Mouse (Mus musculus) ES-E14 (cell line): Measurements from ENCODE around the gene Scarb1. TPM values are rescaled to one million over a fixed set of nuclear protein-coding genes. Genes with fewer than 3 reads are reported as not detected.
A peak's percentile ranks its signal among the peaks of the same experiment; 100 is the strongest.

Experiments
- DNase-seq: peaks from one replicate; pipeline ENCODE4 v3.0.0-alpha.2; 2013; ENCODE audit warnings: low read depth, low spot score
- H3K27ac ChIP-seq: 2 replicates; pipeline ENCODE4 v1.5.1; 2012; ENCODE audit warnings: low read depth, mild to moderate bottlenecking, low read length, moderate library complexity, mixed read lengths; ENCODE audit not compliant: poor library complexity, insufficient read depth, severe bottlenecking
- H3K36me3 ChIP-seq: 2 replicates; pipeline ENCODE4 v1.6.1; 2012; ENCODE audit warnings: mild to moderate bottlenecking, low read length, moderate library complexity, mixed read lengths; ENCODE audit not compliant: control insufficient read depth, poor library complexity, insufficient read depth, severe bottlenecking
- H3K4me1 ChIP-seq, 2 experiments: fragments of 150-350 bp in 1 of 2; sonication (generic) in 1 of 2; 2 replicates each; pipeline ENCODE4 v1.6.1; 2012; ENCODE audit warnings: low read length in 2 of 2, mild to moderate bottlenecking in 1 of 2, mixed read lengths in 1 of 2; ENCODE audit not compliant: control insufficient read depth in 2 of 2, insufficient read depth in 2 of 2, poor library complexity in 1 of 2
- H3K4me3 ChIP-seq, 2 experiments: fragments of 150-350 bp in 1 of 2; sonication (generic) in 1 of 2; 2 replicates each; pipeline ENCODE4 v1.5.1; 2012; ENCODE audit warnings: low read length in 2 of 2, low read depth in 1 of 2, mild to moderate bottlenecking in 1 of 2, mixed read lengths in 1 of 2; ENCODE audit not compliant: insufficient read depth in 1 of 2, poor library complexity in 1 of 2, severe bottlenecking in 1 of 2
- H3K9ac ChIP-seq: 2 replicates; pipeline ENCODE4 v1.6.1; 2012; ENCODE audit warnings: low read depth, mild to moderate bottlenecking, low read length, mixed read lengths; ENCODE audit not compliant: poor library complexity, insufficient read depth, severe bottlenecking
- H3K9me3 ChIP-seq: fragments of 150-350 bp; sonication (generic); 2 replicates; pipeline ENCODE4 v1.6.1; 2012; ENCODE audit warnings: low read depth, mild to moderate bottlenecking, low read length; ENCODE audit not compliant: control insufficient read depth, insufficient read depth
- CHD2 ChIP-seq: IDR thresholded peaks from 2 replicates; pipeline ENCODE4 v1.6.1; 2014; ENCODE audit warnings: mild to moderate bottlenecking, low read depth, low read length, inconsistent platforms
- HCFC1 ChIP-seq: IDR thresholded peaks from 2 replicates; pipeline ENCODE4 v1.6.1; 2012; ENCODE audit warnings: low read length, inconsistent platforms, borderline replicate concordance; ENCODE audit not compliant: insufficient read depth
- MAFK ChIP-seq: IDR thresholded peaks from 2 replicates; pipeline ENCODE4 v1.6.1; 2014; ENCODE audit warnings: mild to moderate bottlenecking, low read depth, low read length, inconsistent platforms; ENCODE audit not compliant: insufficient read depth
- ZC3H11A ChIP-seq: IDR thresholded peaks from 2 replicates; pipeline ENCODE4 v1.6.1; 2012; ENCODE audit warnings: low read depth, mild to moderate bottlenecking, inconsistent platforms, low read length, borderline replicate concordance
- ZNF384 ChIP-seq: IDR thresholded peaks from 2 replicates; pipeline ENCODE4 v1.6.1; 2012; ENCODE audit warnings: low read depth, low read length, inconsistent platforms
- in situ Hi-C, 2 experiments: fragments of 600-800 bp; cut with MboI; formaldehyde crosslinking; loops; one replicate each; pipeline ENCODE4 v1.15.1; 2025; ENCODE audit warnings: low sequenced_read_pairs in 2 of 2, inconsistent platforms in 1 of 2; ENCODE audit not compliant: unreplicated experiment in 2 of 2
- total RNA-seq: library from RNA; depleted of rRNA; stranded (reverse); fragments of 300-350 nt; gene quantifications from 2 replicates; pipeline ENCODE4 v1.2.3, GENCODE M21; 2012

The Scarb1 gene
- total RNA-seq, 1 experiment = 28.8 TPM

DNA sequence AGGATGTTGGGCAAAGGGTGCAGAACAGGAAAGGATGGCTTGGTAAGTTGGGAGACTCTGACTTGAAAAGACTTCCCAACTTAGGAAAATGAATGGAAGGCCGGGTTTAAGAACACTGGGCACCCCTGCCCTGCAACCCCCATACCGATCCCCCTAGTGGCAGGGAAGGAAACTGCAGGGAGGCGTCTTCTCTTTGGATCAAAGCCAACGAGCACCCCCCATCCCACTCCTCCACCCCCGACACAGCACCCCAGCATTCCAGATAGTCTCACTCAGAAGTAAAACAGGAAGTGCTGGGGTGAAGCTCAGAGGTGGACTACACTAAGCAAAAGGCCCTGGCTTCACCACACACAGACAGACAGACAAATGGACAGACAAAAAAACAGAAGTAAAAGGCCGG is 62.6 kb downstream of the Scarb1 start:
- Histone ChIP-seq H3K4me1 (peaks cover 0 to 11% of the 10 kb centered on the region in 2 experiments; a peak in 2 of 4 replicates), H3K27ac (no peak overlapping the region), H3K4me3 (no peak overlapping the region), H3K9me3 (no peaks in the 10 kb centered on the region), H3K9ac (no peak overlapping the region), H3K36me3 (peaks cover 5% of the 10 kb centered on the region; the same call in 1 of the 2 replicates)
- DNase-seq = no peak
- TF ChIP-seq MAFK (no peak), HCFC1 (no peak), CHD2 (no peak), ZC3H11A (no peak), ZNF384 (no peak)
- in situ Hi-C loops = no loop called here

DNA sequence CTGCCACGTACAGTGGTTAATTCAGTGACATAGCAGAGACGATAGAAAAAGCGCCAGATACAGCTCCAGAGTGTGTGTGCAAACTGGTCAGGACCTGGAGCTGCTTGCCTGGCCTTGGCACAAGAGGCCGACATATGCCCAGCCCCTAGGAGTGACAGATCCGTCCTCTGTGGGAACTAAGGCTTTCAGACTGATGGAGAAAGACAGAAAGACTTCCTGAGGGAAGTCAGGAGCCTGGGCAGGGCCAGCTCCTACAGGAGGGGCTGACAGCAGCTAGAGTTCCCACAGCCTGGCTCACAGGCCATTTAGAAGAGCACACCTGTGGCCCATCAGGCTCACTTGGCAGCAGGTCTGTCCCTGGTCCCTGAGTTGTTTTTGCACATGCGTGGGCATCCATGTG is 63.6 kb downstream of the Scarb1 start:
- in situ Hi-C loops = no loop called here

DNA sequence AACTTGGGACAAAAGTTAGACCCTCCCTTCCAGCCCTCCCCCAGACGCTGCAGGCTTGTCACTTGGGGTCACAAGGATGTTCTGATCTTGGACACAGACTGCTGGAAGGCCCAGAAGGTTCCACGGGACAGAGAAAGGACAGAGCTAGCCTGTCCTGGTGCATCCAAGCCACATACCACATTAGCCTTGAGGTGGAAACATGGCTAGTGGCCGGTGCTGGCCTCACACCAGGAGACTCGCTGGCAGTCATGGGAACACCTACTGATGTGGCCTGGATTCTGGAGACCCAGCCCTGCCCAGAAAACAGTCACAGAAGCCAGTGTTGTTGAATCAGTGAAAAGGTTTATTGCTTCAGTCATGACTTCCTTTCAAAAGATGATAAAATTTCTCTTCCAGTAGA is 64.1 kb downstream of the Scarb1 start:
- peaks cover 0 to 11% of the 10 kb centered on the region in 2 experiments; a peak in 2 of 4 replicates for H3K4me1 ChIP-seq
- H3K27ac ChIP-seq = no peak overlapping the region
- no peak overlapping the region for H3K4me3 ChIP-seq
- peaks cover 5% of the 10 kb centered on the region; the same call in 1 of the 2 replicates for H3K36me3 ChIP-seq
- DNase-seq = no peak
- no peak overlapping the region for H3K9ac ChIP-seq
- in situ Hi-C loops = no loop called here
- no peaks in the 10 kb centered on the region for H3K9me3 ChIP-seq
- TF ChIP-seq CHD2 = no peak
- TF ChIP-seq ZNF384 = no peak
- TF ChIP-seq MAFK = no peak
- TF ChIP-seq ZC3H11A = no peak
- TF ChIP-seq HCFC1 = no peak

More for the DNA sequence above, 63.6 kb downstream of the Scarb1 start:
- Histone ChIP-seq H3K9ac (no peak overlapping the region), H3K36me3 (peaks cover 5% of the 10 kb centered on the region; the same call in 1 of the 2 replicates), H3K4me3 (no peak overlapping the region), H3K27ac (no peak overlapping the region), H3K4me1 (peaks cover 0 to 11% of the 10 kb centered on the region in 2 experiments; a peak in 2 of 4 replicates), H3K9me3 (no peaks in the 10 kb centered on the region)
- TF ChIP-seq ZNF384 (no peak), HCFC1 (no peak), ZC3H11A (no peak), MAFK (no peak), CHD2 (no peak)
- DNase-seq = no peak

DNA sequence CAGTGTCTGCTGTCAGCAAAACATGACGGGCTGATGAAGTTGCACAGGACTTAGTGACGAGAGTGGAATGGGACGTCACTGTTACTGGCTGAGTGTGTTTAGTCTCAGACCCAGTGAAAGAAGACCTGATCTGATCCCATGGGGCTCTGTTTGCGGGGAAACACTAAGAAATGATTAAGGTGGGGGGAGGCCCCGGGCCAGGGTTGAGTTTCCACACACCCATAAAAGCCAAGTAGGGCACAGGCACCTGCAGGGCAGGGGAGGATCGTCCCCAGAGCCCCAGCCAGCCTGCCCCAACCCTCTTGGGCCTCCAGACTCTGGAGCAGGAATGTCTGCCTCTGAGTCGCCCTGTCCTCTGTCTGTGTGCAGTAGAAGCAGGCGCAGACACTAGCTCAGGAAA is 65.6 kb downstream of the Scarb1 start:
- peaks cover 0 to 12% of the 10 kb centered on the region in 2 experiments; a peak in 2 of 4 replicates for H3K4me1 ChIP-seq
- in situ Hi-C loops = no loop called here
- H3K9me3 ChIP-seq = no peaks in the 10 kb centered on the region
- H3K36me3 ChIP-seq = peaks cover 5% of the 10 kb centered on the region; the same call in 1 of the 2 replicates
- H3K9ac ChIP-seq = peak overlapping the region; percentile 14; the same call in 1 of the 2 replicates
- peak overlapping the region; percentile 24; the same call in 1 of the 2 replicates for H3K27ac ChIP-seq
- no peak for DNase-seq
- TF ChIP-seq ZNF384 (no peak), ZC3H11A (no peak), MAFK (no peak), HCFC1 (no peak), CHD2 (no peak)
- no peak overlapping the region for H3K4me3 ChIP-seq

DNA sequence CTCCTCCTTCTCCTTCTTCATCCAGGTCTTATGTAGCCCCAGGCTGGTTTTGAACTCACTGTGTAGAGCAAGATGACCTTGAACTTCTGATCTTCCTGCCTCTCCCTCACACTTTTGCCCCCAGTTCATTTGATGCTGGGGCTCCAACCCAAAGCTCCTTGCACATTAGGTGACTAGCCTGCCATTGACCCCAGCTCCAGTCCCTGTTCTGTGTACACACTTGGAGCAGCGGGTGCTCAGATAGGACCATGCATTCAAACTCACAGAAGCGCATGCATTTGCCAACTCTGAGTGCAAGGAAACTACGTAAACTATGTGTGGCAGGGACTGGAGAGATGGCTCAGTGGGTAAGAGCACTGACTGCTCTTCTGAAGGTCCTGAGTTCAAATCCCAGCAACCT is 66.1 kb downstream of the Scarb1 start:
- DNase-seq = no peak
- Histone ChIP-seq H3K4me3 (no peak overlapping the region), H3K9me3 (no peaks in the 10 kb centered on the region), H3K4me1 (peaks cover 0 to 9% of the 10 kb centered on the region in 2 experiments; a peak in 2 of 4 replicates), H3K9ac (no peak overlapping the region), H3K27ac (peak overlapping the region; percentile 59; the same call in 1 of the 2 replicates), H3K36me3 (peaks cover 5% of the 10 kb centered on the region; the same call in 1 of the 2 replicates)
- TF ChIP-seq CHD2 = no peak
- no peak for TF ChIP-seq ZC3H11A
- TF ChIP-seq ZNF384 = no peak
- TF ChIP-seq MAFK = no peak
- no peak for TF ChIP-seq HCFC1
- in situ Hi-C loops = loop anchor here in 1 of 2 experiments (5.0 kb wide), 1 partner anchor 367 kb away; no protein-coding TSS in a partner anchor
